Mouse (Mus musculus): Measurements from ENCODE around the gene Cdk12. TPM values are rescaled to one million over a fixed set of nuclear protein-coding genes. Genes with fewer than 3 reads are reported as not detected.
"Not testable (repeated sequence)": the region's sequence is repeated elsewhere in the genome, so short reads cannot be mapped to it uniquely, and the experiment has no call there.

The Cdk12 gene
- 26.5 and 29.6 TPM in 2 replicates for polyA plus RNA-seq (2012; ENCODE audit: insufficient read depth, insufficient read length, missing spikeins)

GRCm38 (mm10) chr11:98202641-98203350 lies at the start of gene Cdk12:
TSS of gene Cdk12 (plus strand) at chr11:98203059.
- peak within 1 kb of the TSS; percentile 76 for H3K4me3 ChIP-seq (ENCODE audit: insufficient read depth, low read length)
- peak within 1 kb of the TSS; percentile 98 for H3K27ac ChIP-seq (ENCODE audit: insufficient read depth, low read depth, low read length)
- TF ChIP-seq CTCF (IDR thresholded peaks at IDR 0.05; ENCODE audit: low read depth, low read length) = no peak
- no peak for TF ChIP-seq POLR2A (IDR thresholded peaks at IDR 0.05; ENCODE audit: borderline replicate concordance, low read depth, low read length)
- H3K4me1 ChIP-seq (ENCODE audit: control insufficient read depth, insufficient read depth, low read length) = peaks cover 11% of the 10 kb centered on the region

DNA sequence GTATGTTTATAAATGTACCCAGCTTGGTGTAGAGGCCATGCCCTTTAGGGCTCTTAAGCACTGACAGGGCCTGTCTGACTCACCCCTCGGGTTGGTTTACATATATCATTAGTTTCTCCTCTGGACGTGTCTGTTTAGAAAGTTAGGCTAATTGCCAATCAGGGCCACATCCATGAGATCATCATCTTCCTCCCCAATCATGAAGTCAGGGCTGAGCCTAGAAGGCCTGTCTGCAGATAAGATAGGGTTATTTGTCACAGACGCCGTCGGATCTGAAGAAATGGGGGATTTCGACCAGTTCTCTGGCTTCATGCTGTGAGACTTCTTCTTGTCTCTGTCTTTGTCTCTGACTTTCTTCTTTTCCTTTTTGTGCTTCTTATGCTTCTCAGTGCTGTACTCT lies 47.8 kb upstream of the Cdk12 start:
- Histone ChIP-seq H3K4me3 (ENCODE audit: insufficient read depth, low read length) (no peak overlapping the region), H3K4me1 (ENCODE audit: control insufficient read depth, insufficient read depth, low read length) (no peaks in the 10 kb centered on the region), H3K27ac (ENCODE audit: insufficient read depth, low read depth, low read length) (no peak overlapping the region)
- no peak for TF ChIP-seq CTCF (IDR thresholded peaks at IDR 0.05; ENCODE audit: low read depth, low read length)
- TF ChIP-seq POLR2A (IDR thresholded peaks at IDR 0.05; ENCODE audit: borderline replicate concordance, low read depth, low read length) = no peak

GRCm38 (mm10) chr11:98168400-98168799 lies 34.5 kb upstream of the Cdk12 start:
- no peak overlapping the region for H3K4me3 ChIP-seq (ENCODE audit: insufficient read depth, low read length)
- peaks cover 6% of the 10 kb centered on the region for H3K4me1 ChIP-seq (ENCODE audit: control insufficient read depth, insufficient read depth, low read length)
- TF ChIP-seq POLR2A (IDR thresholded peaks at IDR 0.05; ENCODE audit: borderline replicate concordance, low read depth, low read length) (no peak), CTCF (IDR thresholded peaks at IDR 0.05; ENCODE audit: low read depth, low read length) (no peak)
- no peak overlapping the region for H3K27ac ChIP-seq (ENCODE audit: insufficient read depth, low read depth, low read length)

- H3K4me3 ChIP-seq (ENCODE audit: insufficient read depth, low read length) = not testable (repeated sequence)
Observed at GRCm38 (mm10) chr11:98182149-98182548, 20.7 kb upstream of the Cdk12 start.

GRCm38 (mm10) chr11:98187640-98188395 lies 15.0 kb upstream of the Cdk12 start:
- TF ChIP-seq CTCF (IDR thresholded peaks at IDR 0.05; ENCODE audit: low read depth, low read length) (no peak), POLR2A (IDR thresholded peaks at IDR 0.05; ENCODE audit: borderline replicate concordance, low read depth, low read length) (no peak)
- Histone ChIP-seq H3K4me3 (ENCODE audit: insufficient read depth, low read length) (no peak overlapping the region), H3K4me1 (ENCODE audit: control insufficient read depth, insufficient read depth, low read length) (peaks cover 4% of the 10 kb centered on the region), H3K27ac (ENCODE audit: insufficient read depth, low read depth, low read length) (no peak overlapping the region)

More at GRCm38 (mm10) chr11:98182149-98182548, 20.7 kb upstream of the Cdk12 start:
- H3K27ac ChIP-seq (ENCODE audit: insufficient read depth, low read depth, low read length); H3K4me1 ChIP-seq (ENCODE audit: control insufficient read depth, insufficient read depth, low read length): not testable (repeated sequence)

- Histone ChIP-seq H3K4me3 (ENCODE audit: insufficient read depth, low read length) (no peak overlapping the region), H3K4me1 (ENCODE audit: control insufficient read depth, insufficient read depth, low read length) (peaks cover 6% of the 10 kb centered on the region), H3K27ac (ENCODE audit: insufficient read depth, low read depth, low read length) (no peak overlapping the region)
- no peak for TF ChIP-seq CTCF (IDR thresholded peaks at IDR 0.05; ENCODE audit: low read depth, low read length)
- no peak for TF ChIP-seq POLR2A (IDR thresholded peaks at IDR 0.05; ENCODE audit: borderline replicate concordance, low read depth, low read length)
Observed at GRCm38 (mm10) chr11:98190820-98191219, 12.0 kb upstream of the Cdk12 start.

- TF ChIP-seq CTCF (IDR thresholded peaks at IDR 0.05; ENCODE audit: low read depth, low read length) (no peak), POLR2A (IDR thresholded peaks at IDR 0.05; ENCODE audit: borderline replicate concordance, low read depth, low read length) (peak; percentile 2; the same call in 1 of the 2 replicates)
Observed at GRCm38 (mm10) chr11:98192901-98193805, 9.7 kb upstream of the Cdk12 start, which contains the start of gene Med1. TSS of gene Med1 (minus strand) at chr11:98193293.

DNA sequence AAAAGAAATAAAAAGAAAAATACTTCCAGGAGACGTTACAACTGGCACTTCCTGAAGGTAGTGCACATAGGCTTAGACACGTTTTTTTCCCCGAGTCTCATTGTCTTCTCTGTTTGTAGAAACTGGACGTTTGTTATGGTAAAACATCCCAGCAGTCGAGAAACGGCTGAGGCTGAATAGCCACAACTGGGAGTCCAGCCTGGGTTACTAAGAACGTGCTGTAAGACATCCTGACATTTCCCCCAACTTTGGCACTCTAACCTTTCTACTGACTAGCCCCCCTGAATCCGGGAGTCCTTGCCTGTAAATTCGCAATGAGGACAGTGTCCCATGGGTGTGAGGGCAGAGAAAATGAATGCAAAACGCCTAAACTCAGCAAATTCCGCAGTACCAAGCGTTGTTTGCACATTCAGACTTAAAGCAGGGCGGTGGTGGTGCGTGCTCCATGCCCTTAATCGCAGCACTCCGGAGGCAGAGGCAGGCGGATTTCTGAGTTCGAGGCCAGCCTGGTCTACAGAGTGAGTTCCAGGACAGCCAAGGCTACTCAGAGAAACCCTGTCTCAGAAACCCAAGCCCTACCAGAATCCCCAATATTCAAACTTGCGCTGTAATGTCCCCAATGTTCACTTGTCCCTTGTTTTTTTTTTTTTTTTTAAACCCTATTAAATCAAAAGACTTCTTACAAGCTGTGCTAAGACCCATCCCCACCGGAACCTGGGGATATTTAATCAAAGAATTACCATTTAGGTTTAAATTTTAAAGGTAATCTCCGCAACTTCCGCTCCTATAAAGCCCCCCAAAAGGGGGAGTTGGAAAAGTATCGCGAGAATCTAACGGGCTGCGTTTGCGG lies 843 bp upstream of the Cdk12 start:
- Histone ChIP-seq H3K27ac (ENCODE audit: insufficient read depth, low read depth, low read length) (peak overlapping the region; percentile 80), H3K4me3 (ENCODE audit: insufficient read depth, low read length) (peak overlapping the region; percentile 68), H3K4me1 (ENCODE audit: control insufficient read depth, insufficient read depth, low read length) (peaks cover 9% of the 10 kb centered on the region)
- TF ChIP-seq POLR2A (IDR thresholded peaks at IDR 0.05; ENCODE audit: borderline replicate concordance, low read depth, low read length) (no peak), CTCF (IDR thresholded peaks at IDR 0.05; ENCODE audit: low read depth, low read length) (no peak)

More at GRCm38 (mm10) chr11:98192901-98193805, 9.7 kb upstream of the Cdk12 start, which contains the start of gene Med1:
- peak within 1 kb of the TSS; percentile 91 for H3K4me3 ChIP-seq (ENCODE audit: insufficient read depth, low read length)
- peaks cover 6% of the 10 kb centered on the region for H3K4me1 ChIP-seq (ENCODE audit: control insufficient read depth, insufficient read depth, low read length)
- H3K27ac ChIP-seq (ENCODE audit: insufficient read depth, low read depth, low read length) = peak within 1 kb of the TSS; percentile 68

Data from bone marrow macrophage, adult 2 months (primary cell).